Mouse (Mus musculus) ZHBTc4 (cell line): ENCODE data around the gene Anks1.

Source experiments
- DNase-seq: peaks from one replicate; pipeline ENCODE4 v3.0.0-alpha.2; 2011; ENCODE audit warnings: low read depth, low spot score

Anks1 gene

GRCm38 (mm10) chr17:27994001-27994944 lies 85.2 kb downstream of the Anks1 start:
- peak; percentile 95 for DNase-seq

GRCm38 (mm10) chr17:27996320-27996719 lies 87.2 kb downstream of the Anks1 start:
- no peak for DNase-seq

- DNase-seq = no peak
These were observed 88.1 kb downstream of the Anks1 start for GRCm38 (mm10) chr17:27997212-27997611.

- peak; percentile 69 for DNase-seq
These were observed 90.7 kb downstream of the Anks1 start for GRCm38 (mm10) chr17:27999683-28000273.

GRCm38 (mm10) chr17:28000389-28000788 lies 91.3 kb downstream of the Anks1 start:
- no peak for DNase-seq

- DNase-seq = peak; percentile 62
These were observed 91.7 kb downstream of the Anks1 start for GRCm38 (mm10) chr17:28000851-28001250.

- no peak for DNase-seq
These were observed 96.3 kb downstream of the Anks1 start for GRCm38 (mm10) chr17:28005393-28005792.

- DNase-seq = no peak
These were observed 97.1 kb downstream of the Anks1 start for GRCm38 (mm10) chr17:28006208-28006607.

GRCm38 (mm10) chr17:28006611-28007010 lies 97.5 kb downstream of the Anks1 start:
- DNase-seq = no peak

- peak; percentile 48 for DNase-seq
These were observed 98.2 kb downstream of the Anks1 start for GRCm38 (mm10) chr17:28007179-28007811.

GRCm38 (mm10) chr17:28007857-28008564 lies 98.9 kb downstream of the Anks1 start:
- DNase-seq = no peak

- peak; percentile 63 for DNase-seq
These were observed 99.5 kb downstream of the Anks1 start for GRCm38 (mm10) chr17:28008565-28008981.

- DNase-seq = no peak
These were observed 100.1 kb downstream of the Anks1 start for GRCm38 (mm10) chr17:28009066-28009715.

GRCm38 (mm10) chr17:28009716-28010114 lies 100.6 kb downstream of the Anks1 start:
- no peak for DNase-seq

GRCm38 (mm10) chr17:28010925-28011324 lies 101.8 kb downstream of the Anks1 start:
- DNase-seq = no peak

GRCm38 (mm10) chr17:28012851-28013250 lies 103.7 kb downstream of the Anks1 start:
- no peak for DNase-seq

GRCm38 (mm10) chr17:28013259-28013875 lies 104.3 kb downstream of the Anks1 start:
- peak; percentile 97 for DNase-seq

- DNase-seq = no peak
These were observed 105.3 kb downstream of the Anks1 start for GRCm38 (mm10) chr17:28014449-28014848.

GRCm38 (mm10) chr17:28015068-28015730 lies 106.1 kb downstream of the Anks1 start:
- no peak for DNase-seq
